Mouse (Mus musculus) left cerebral cortex, postnatal 36 days (tissue): Measurements from ENCODE around the gene Ctdnep1. TPM values are rescaled to one million over a fixed set of nuclear protein-coding genes. Genes with fewer than 3 reads are reported as not detected.
A peak's percentile ranks its signal among the peaks of the same experiment; 100 is the strongest.

Source experiments
- DNase-seq, 2 experiments: peaks; one replicate each; pipeline ENCODE4 v3.0.0; 2021 to 2022; ENCODE audit warnings: low spot score in 2 of 2, mixed read lengths in 1 of 2
- intact Hi-C: fragments of 180-260 bp; cut with DNase I; formaldehyde crosslinking; loops from one replicate; pipeline ENCODE4 v1.15.1; 2025
- total RNA-seq, 2 experiments: library from RNA; stranded (reverse); gene quantifications; 2 replicates each; pipeline ENCODE4 v1.2.3; 2021

Ctdnep1 gene
- total RNA-seq, 2 experiments from 2014 or later: 112 to 128 TPM

- no peak for DNase-seq
- intact Hi-C loops: no loop called here
Observed at GRCm38 (mm10) chr11:69976271-69976670, 4.7 kb upstream of the Ctdnep1 start.

DNA sequence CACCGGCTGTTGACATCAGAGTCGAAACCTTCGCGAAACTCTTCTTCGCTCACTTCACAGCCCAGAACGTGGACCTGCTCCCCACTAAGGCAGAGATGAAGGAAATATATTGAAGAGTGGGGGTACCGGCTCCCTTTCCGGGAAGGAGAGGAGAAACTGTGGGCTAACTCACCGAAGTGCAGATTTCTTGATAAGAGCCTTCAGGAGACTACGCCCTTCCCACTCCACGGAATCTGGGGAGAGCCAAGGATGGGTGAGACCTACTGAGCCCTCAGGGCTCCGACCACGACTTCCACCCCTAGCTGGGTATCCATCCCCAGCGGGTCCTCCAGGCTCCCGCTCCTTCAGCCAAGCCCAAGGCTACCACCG lies 1.1 kb upstream of the Ctdnep1 start:
- intact Hi-C loops: loop anchor here (1.0 to 2.0 kb wide), 2 partner anchors 11 to 59 kb away; partner anchors contain the start of genes Eif5a and Gabarap
- no peak for DNase-seq

GRCm38 (mm10) chr11:69980196-69981140 lies 488 bp upstream of the Ctdnep1 start:
- peak; percentile 98 to 99 for DNase-seq
- intact Hi-C loops: loop anchor here (1.0 to 2.0 kb wide), 2 partner anchors 11 to 60 kb away; partner anchors contain the start of genes Eif5a and Gabarap

DNA sequence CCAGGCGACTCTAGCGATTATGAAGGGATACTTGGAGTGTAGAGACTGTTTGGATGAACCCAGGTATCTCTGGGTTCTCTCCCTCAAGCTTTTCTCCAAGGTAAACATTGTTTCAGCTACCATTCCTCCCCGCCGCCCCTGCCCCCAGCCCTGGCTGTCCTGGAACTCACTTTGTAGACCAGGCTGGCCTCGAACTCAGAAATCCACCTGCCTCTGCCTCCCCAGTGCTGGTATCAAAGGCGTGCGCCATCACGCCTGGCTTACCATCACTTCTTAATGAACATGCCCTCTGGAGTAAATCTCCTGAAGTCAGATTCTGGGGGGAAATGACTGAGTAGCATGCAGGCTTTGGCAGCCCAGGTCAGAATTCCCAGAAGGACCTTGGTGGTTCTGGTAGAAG lies 1.3 kb downstream of the Ctdnep1 start, which contains the start of gene Elp5:
Gene Elp5, minus strand, starts transcription at position 293 of the 400 bp plus-strand sequence.
- no peak for DNase-seq
- intact Hi-C loops: no loop called here

GRCm38 (mm10) chr11:69982877-69983276 lies 1.9 kb downstream of the Ctdnep1 start:
- DNase-seq: no peak
- intact Hi-C loops: no loop called here

GRCm38 (mm10) chr11:69983377-69983776 lies 2.4 kb downstream of the Ctdnep1 start:
- DNase-seq: no peak
- intact Hi-C loops: no loop called here

DNA sequence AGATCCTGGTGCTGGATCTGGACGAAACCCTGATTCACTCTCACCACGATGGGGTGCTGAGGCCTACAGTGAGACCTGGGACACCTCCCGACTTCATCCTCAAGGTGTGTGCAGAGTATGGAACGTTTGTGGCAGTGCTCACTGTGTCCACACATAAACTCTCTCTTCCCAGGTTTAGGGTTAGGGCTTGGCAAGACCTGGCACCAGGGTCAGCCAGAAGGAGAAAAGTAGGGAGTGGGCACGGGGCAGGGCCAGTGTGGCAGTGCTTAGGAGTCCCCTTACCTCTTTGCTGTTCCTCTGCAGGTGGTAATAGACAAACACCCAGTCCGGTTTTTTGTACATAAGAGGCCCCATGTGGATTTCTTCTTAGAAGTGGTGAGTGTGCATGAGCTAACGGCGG lies 3.5 kb downstream of the Ctdnep1 start:
- intact Hi-C loops: no loop called here
- no peak for DNase-seq

GRCm38 (mm10) chr11:69989949-69990348 lies 9.0 kb downstream of the Ctdnep1 start:
- DNase-seq: no peak
- intact Hi-C loops: no loop called here

DNA sequence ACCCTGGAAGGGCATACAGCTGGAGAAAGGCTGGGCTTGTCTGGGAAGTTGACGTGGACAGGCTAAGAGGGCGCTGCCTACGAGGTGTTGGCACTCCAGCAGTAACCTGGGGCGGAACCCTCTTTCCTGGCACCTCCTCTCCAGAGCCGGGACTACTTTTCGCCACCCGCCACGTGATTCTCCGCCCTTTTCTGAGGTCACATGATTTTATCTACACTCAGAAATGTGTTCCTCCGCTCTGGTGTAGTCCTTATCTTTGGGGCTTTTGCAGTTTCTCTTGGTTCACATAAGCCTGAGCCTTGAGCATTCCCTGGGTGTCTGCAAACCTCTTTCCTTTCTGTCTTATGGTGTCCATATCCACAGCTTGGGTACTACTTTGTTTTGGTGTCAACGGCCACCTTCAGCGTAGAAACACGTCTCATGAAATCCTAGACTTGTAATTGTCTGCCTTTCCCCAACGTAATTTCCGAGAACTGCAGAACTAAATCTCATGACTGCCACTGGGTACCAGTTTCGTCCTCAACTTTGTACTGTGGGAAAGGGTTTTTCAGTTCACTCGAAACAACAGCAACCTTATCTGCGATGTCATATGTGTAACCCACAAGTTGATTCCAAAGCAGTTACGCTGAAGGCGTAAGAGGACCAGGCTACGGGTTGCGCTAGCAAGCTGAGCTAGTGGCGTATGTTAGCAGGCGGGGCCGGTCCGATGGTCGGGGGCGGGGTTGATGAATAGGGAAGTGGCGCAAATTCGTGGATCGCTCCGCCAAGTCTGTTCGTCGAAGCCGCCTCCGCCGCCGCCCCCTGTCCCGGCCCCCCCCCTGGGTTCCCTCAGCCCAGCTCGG lies 10.1 kb downstream of the Ctdnep1 start, which contains the start of gene Gabarap:
Gene Gabarap, plus strand, starts transcription at position 294 of the 842 bp plus-strand sequence.
- intact Hi-C loops: loop anchor here (1.0 kb wide), 1 partner anchor 11 kb away; no protein-coding TSS in a partner anchor
- DNase-seq: peak; percentile 94 to 95

DNA sequence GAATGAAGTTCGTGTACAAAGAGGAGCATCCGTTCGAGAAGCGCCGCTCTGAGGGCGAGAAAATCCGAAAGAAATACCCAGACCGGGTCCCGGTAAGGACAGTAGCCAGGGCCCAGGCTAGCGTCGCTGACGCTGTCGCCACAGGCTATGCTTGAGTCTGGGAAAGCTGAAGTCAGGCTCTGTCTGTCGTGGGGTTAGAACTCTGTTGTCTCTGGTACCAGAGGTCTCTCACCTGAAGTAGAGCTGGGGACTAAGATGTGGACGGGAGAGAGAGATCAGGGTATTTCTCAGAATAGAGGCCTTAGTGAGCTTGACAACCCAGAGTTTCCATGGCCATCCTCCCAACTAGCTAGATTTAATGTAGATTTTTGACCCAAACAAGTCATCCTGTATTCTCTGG lies 10.8 kb downstream of the Ctdnep1 start:
- no peak for DNase-seq
- intact Hi-C loops: loop anchor here (1.0 kb wide), 1 partner anchor 11 kb away; no protein-coding TSS in a partner anchor

- no peak for DNase-seq
- intact Hi-C loops: no loop called here
Observed at GRCm38 (mm10) chr11:69992396-69992795, 11.4 kb downstream of the Ctdnep1 start.

DNA sequence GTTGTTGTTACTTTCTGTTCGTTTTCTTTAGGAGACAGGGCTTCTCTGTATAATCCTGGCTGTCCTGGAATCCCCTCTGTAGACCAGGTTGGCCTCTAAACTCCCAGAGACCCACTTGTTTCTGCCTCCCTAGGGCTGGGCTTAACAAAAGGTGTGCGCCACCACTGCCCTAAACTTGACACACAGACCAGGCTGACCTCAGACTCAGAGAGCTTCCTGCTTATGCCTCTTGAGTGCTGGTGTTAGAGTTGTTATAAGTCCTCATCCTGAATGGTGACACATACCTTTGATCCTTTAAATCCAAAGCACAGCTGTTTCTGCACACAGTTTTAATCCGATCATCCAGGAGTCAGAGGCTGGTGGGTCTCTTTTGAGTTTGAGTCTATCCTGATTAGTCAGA lies 12.0 kb downstream of the Ctdnep1 start:
- intact Hi-C loops: no loop called here
- no peak for DNase-seq

GRCm38 (mm10) chr11:69994401-69995090 lies 13.6 kb downstream of the Ctdnep1 start:
- intact Hi-C loops: no loop called here
- DNase-seq: no peak

DNA sequence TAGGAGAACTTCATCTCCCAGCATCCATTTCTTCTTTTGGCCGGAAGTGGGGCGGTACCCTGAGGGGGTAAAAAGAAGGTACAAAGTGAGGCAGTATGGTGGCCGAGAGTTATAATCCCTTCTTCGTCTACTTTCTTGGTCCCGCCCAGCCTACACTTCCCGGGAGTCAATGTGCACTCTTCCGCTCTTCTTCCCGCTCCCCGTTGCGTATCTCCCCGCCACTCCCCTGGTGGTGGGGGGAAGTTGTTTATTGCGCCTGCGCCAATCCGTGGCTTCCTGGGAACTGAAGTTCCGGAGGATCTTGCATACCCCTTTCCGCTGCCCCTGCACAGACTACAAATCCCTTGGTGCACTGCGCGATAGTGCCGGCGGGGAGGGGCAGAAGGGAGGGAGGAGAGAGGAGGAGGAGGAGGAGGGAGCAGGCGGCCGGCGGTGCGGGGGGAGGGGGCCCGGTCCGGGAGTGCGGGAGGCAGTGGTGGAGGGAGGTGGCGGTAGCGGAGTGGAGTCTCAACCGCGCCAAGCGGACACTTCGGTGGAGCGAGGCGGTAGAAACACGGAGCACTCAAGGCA lies 14.5 kb downstream of the Ctdnep1 start, which contains the start of gene Phf23:
Gene Phf23, plus strand, starts transcription at position 387 of the 570 bp plus-strand sequence.
- intact Hi-C loops: no loop called here
- peak; percentile 97 for DNase-seq

DNA sequence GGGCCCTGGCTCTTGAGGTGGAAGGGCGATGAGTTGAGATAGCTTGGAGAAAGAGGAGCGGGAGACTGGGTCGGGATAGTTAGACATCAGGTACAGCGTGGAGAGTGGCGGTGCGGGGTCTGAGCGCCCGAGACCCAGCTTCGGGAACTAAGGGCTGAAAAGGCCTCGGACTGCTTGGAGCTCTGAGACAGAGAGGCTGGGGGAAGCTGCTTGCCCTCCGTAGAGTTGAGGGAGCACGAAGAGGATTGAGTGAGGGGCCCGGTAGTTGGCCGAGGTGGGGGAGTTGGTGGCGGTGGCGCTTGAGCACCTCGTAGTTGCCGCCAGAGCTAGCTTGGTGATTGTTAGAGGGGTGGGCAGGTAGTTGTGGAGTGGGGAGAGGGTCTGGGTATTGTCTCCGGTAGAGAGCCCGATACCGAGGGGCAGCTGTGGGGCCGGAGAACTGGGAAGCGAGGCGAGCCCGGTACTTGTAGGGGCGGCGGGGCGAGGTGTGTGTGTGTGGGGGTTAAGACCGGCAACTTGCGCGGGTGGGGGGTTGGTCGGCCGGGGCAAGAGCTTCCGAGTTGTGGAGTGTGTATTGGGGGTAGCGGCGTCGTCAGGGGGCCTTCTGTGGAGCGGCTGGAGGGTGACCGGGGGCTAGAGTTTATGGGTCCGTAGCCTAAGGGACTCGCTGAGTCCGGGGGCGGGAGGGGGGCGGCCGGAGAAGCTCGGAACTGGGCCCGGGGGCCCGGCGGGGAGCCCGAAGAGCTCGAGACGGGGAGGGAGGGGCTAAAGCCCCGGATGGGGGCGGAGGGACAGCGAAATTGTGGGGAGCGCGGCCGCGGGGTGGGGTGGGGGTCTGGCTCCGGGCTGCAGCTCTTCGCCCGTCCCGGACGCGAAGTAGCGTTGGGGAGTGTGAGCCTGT lies 15.5 kb downstream of the Ctdnep1 start:
- peak in 1 of 2 experiments; percentile 41 for DNase-seq
- intact Hi-C loops: no loop called here

DNA sequence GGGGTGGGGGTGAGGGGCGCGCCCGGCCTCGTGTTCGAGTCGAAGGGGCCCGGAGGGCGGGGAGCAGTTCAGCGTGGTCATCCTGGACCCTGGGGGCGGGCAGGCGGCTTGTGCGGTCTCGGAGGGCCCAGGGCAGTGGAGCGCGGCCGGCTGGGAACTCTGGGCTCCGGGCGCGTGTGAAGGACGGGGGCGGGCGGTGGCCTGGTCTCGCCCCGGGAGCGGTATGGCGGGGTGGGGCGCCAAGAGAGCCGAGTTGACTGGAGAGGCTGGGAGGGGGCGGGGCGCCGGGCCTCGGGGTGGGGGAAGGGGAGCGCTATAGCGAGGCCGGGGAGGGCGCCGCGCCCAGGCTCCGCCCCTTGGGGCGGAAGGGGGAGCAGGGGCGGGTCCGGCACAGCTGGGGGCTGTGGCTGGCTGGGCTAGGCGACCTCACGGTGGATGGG lies 16.1 kb downstream of the Ctdnep1 start:
- DNase-seq: peak; percentile 74 to 77
- intact Hi-C loops: no loop called here

GRCm38 (mm10) chr11:69998567-69999491 lies 17.9 kb downstream of the Ctdnep1 start:
- no peak for DNase-seq
- intact Hi-C loops: no loop called here
